Mouse (Mus musculus): ENCODE measurements around the gene Prep. TPM values are rescaled to one million over a fixed set of nuclear protein-coding genes. Genes with fewer than 3 reads are reported as not detected.

Prep gene
- polyA plus RNA-seq, 1 experiment from 2014 or later, result 9.2 TPM

DNA sequence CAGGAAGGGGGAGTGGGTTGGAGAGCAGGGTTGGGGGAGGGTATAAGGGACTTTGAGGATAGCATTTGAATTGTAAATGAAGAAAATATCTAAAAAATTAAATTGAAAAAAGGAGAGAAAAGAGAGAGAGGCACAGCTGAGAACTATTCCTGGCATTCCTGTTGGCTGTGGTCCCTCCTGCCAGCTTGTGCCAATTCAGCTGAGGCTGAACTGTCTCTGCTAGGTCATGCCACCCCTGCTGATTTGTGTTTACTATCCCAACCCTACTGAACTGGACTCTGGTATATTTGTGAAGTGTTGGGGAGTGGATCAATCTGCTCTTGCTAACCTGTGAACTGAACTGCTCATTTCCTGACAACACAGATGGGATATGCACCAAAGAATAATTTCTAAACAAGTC is 143.2 kb downstream of the Prep start:
- Histone ChIP-seq H3K9me3 (replicated peaks; ENCODE audit: control insufficient read depth, low read length) (no peaks in the 10 kb centered on the region), H3K27ac (ENCODE audit: low read length) (no peak overlapping the region)
- no peak for ATAC-seq (ENCODE audit: low read depth)

GRCm38 (mm10) chr10:45216676-45217075 is 149.7 kb downstream of the Prep start:
- no peak for ATAC-seq (ENCODE audit: low read depth)
- 46% methylated on average over 7 of the region's 7 CpGs for WGBS (ENCODE audit: insufficient replicate concordance)
- H3K27ac ChIP-seq (ENCODE audit: low read length), result no peak overlapping the region
- no peak overlapping the region for H3K4me2 ChIP-seq (ENCODE audit: low read depth, low read length)
- no peak overlapping the region for H3K9ac ChIP-seq (ENCODE audit: low read depth, low read length)
- no peaks in the 10 kb centered on the region for H3K9me3 ChIP-seq (replicated peaks; ENCODE audit: control insufficient read depth, low read length)
- no peaks in the 10 kb centered on the region for H3K36me3 ChIP-seq (ENCODE audit: control insufficient read depth, insufficient read depth)
- no peaks in the 10 kb centered on the region for H3K4me1 ChIP-seq (ENCODE audit: control insufficient read depth, low read depth, low read length)
- H3K27me3 ChIP-seq (ENCODE audit: control insufficient read depth, insufficient read depth, low read depth, low read length), result no peaks in the 10 kb centered on the region
- no peak overlapping the region for H3K4me3 ChIP-seq (ENCODE audit: low read depth, low read length)

More for the DNA sequence above, 143.2 kb downstream of the Prep start:
- Histone ChIP-seq H3K27me3 (ENCODE audit: control insufficient read depth, insufficient read depth, low read depth, low read length) (no peaks in the 10 kb centered on the region), H3K4me3 (ENCODE audit: low read depth, low read length) (no peak overlapping the region), H3K9ac (ENCODE audit: low read depth, low read length) (no peak overlapping the region), H3K36me3 (ENCODE audit: control insufficient read depth, insufficient read depth) (no peaks in the 10 kb centered on the region), H3K4me1 (ENCODE audit: control insufficient read depth, low read depth, low read length) (no peaks in the 10 kb centered on the region), H3K4me2 (ENCODE audit: low read depth, low read length) (no peak overlapping the region)

Small RNA genes within 50 kb of the gene (microRNA-seq; reads per million reads assigned to microRNA genes)
- not detected for gene Gm23766

Other genes starting within 250 kb of the Prep start
- gene Popdc3, start 110.9 kb downstream of the Prep start, polyA plus RNA-seq (2015; fragmentation: Nextera tagmentation; extraction: Ambion mirVana), result 0.14 and 0.18 TPM in 2 replicates

All from liver, embryonic 16.5 days (tissue).